Mouse (Mus musculus) monocyte, adult 2 months (primary cell): ENCODE data around the gene Gpr180.
"Not testable (repeated sequence)": the region's sequence is repeated elsewhere in the genome, so short reads cannot be mapped to it uniquely, and the experiment has no call there.

Experiments
- DNase-seq, 2 experiments: peaks; one replicate each; pipeline ENCODE4 v3.0.0; 2022; ENCODE audit warnings: low spot score in 2 of 2, low read depth in 1 of 2

Gpr180 gene

GRCm38 (mm10) chr14:118136744-118137452, at the start of gene Gpr180:
Gene Gpr180 (plus strand): TSS chr14:118137158.
- peak; percentile 68 to 82 for DNase-seq

- no peak for DNase-seq
Observed at GRCm38 (mm10) chr14:118088437-118089207, 48.3 kb upstream of the Gpr180 start.

GRCm38 (mm10) chr14:118089215-118089805, 47.6 kb upstream of the Gpr180 start:
- peak; percentile 69 to 87 for DNase-seq

- no peak for DNase-seq
Observed at GRCm38 (mm10) chr14:118089806-118090392, 47.1 kb upstream of the Gpr180 start.

- DNase-seq = no peak
Observed at GRCm38 (mm10) chr14:118098265-118098664, 38.7 kb upstream of the Gpr180 start.

- no peak for DNase-seq
Observed at GRCm38 (mm10) chr14:118101227-118101990, 35.5 kb upstream of the Gpr180 start.

GRCm38 (mm10) chr14:118107479-118107878, 29.5 kb upstream of the Gpr180 start:
- not testable (repeated sequence) for DNase-seq

GRCm38 (mm10) chr14:118113116-118113515, 23.8 kb upstream of the Gpr180 start:
- DNase-seq = no peak

- DNase-seq = no peak
Observed at GRCm38 (mm10) chr14:118124129-118124528, 12.8 kb upstream of the Gpr180 start.

- DNase-seq = no peak
Observed at GRCm38 (mm10) chr14:118124771-118125170, 12.2 kb upstream of the Gpr180 start.

GRCm38 (mm10) chr14:118126301-118126700, 10.7 kb upstream of the Gpr180 start:
- DNase-seq = no peak

- DNase-seq = no peak
Observed at GRCm38 (mm10) chr14:118131472-118131871, 5.5 kb upstream of the Gpr180 start.

GRCm38 (mm10) chr14:118131931-118132641, 4.9 kb upstream of the Gpr180 start:
- DNase-seq = no peak

- DNase-seq = peak; percentile 81 to 86
Observed at GRCm38 (mm10) chr14:118132642-118132977, 4.3 kb upstream of the Gpr180 start, which contains the start of gene Tgds. Gene Tgds (minus strand): TSS chr14:118132755.

GRCm38 (mm10) chr14:118137487-118137886, 529 bp downstream of the Gpr180 start:
- peak in 1 of 2 experiments; percentile 3 for DNase-seq

- no peak for DNase-seq
Observed at GRCm38 (mm10) chr14:118142283-118142682, 5.3 kb downstream of the Gpr180 start.

- no peak for DNase-seq
Observed at GRCm38 (mm10) chr14:118148046-118148445, 11.1 kb downstream of the Gpr180 start.

- no peak for DNase-seq
Observed at GRCm38 (mm10) chr14:118148554-118148953, 11.6 kb downstream of the Gpr180 start.

GRCm38 (mm10) chr14:118150656-118151551, 13.9 kb downstream of the Gpr180 start:
- no peak for DNase-seq
